Mouse (Mus musculus) heart, adult 2 months (tissue): ENCODE results near the gene Ttc3.

Experiments used
- CTCF ChIP-seq: fragments of 200-600 bp; IDR thresholded peaks from 2 replicates; pipeline ENCODE4 v1.8.1; 2022; ENCODE audit warnings: antibody characterized with exemption, mild to moderate bottlenecking, moderate library complexity
- EP300 ChIP-seq: fragments of 200-500 bp; IDR thresholded peaks from 2 replicates; pipeline ENCODE4 v1.6.1; 2011; ENCODE audit warnings: low read depth, low read length, control low read depth; ENCODE audit not compliant: insufficient read depth
- POLR2A ChIP-seq: fragments of 200-500 bp; IDR thresholded peaks from 2 replicates; pipeline ENCODE4 v1.6.1; 2011; ENCODE audit warnings: mild to moderate bottlenecking, low read depth, low read length, control low read depth; ENCODE audit not compliant: insufficient read depth

DNA sequence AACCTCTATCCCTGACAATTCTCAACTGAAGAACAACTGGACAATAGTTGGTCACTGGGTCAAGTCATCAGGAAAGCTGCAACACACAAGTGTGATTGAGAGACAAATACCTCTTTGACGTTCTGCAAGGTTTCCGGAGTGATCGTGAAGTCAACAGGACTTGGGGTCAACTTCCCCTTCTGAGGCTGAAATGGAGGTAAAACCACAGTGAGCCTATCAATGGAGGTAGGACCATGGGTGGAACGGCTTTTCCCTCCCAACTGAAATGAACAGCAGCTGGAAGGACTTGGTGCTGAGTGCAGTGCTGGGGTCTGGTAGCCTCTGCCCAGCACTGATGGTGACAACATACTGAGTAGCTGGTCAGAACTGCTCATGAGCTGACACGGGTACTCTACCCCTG is 133.8 kb downstream of the Ttc3 start:
- no peak for TF ChIP-seq POLR2A
- TF ChIP-seq EP300, result no peak
- TF ChIP-seq CTCF, result no peak
